Mouse (Mus musculus): ENCODE measurements around the gene Nlrp14.
"Not testable (repeated sequence)": the region's sequence is repeated elsewhere in the genome, so short reads cannot be mapped to it uniquely, and the experiment has no call there.

The Nlrp14 gene

GRCm38 (mm10) chr7:107166690-107167089 lies at the start of gene Nlrp14:
Gene Nlrp14 (plus strand): TSS chr7:107166990.
- no peak for DNase-seq

GRCm38 (mm10) chr7:107130983-107131382 lies 35.8 kb upstream of the Nlrp14 start, which contains the start of gene Olfr715:
Gene Olfr715 (minus strand): TSS chr7:107131083.
- not testable (repeated sequence) for DNase-seq

- not testable (repeated sequence) for DNase-seq
These were observed 28.8 kb upstream of the Nlrp14 start, which contains the start of gene Olfr716 for GRCm38 (mm10) chr7:107138027-107138426. Gene Olfr716 (plus strand): TSS chr7:107138327.

GRCm38 (mm10) chr7:107180406-107180805 lies 13.6 kb downstream of the Nlrp14 start:
- no peak for DNase-seq

GRCm38 (mm10) chr7:107201817-107202216 lies 35.0 kb downstream of the Nlrp14 start:
- DNase-seq: no peak

GRCm38 (mm10) chr7:107207843-107208242 lies 41.1 kb downstream of the Nlrp14 start:
- DNase-seq: no peak

- DNase-seq: no peak
These were observed 42.5 kb downstream of the Nlrp14 start, which contains the start of gene Rbmxl2 for GRCm38 (mm10) chr7:107209204-107209860. Gene Rbmxl2 (plus strand): TSS chr7:107209445.

GRCm38 (mm10) chr7:107210126-107210576 lies 43.4 kb downstream of the Nlrp14 start:
- no peak for DNase-seq

GRCm38 (mm10) chr7:107215723-107216122 lies 48.9 kb downstream of the Nlrp14 start:
- DNase-seq: no peak

GRCm38 (mm10) chr7:107216845-107217244 lies 50.1 kb downstream of the Nlrp14 start:
- no peak for DNase-seq

- no peak for DNase-seq
These were observed 70.1 kb downstream of the Nlrp14 start for GRCm38 (mm10) chr7:107236854-107237253.

- no peak for DNase-seq
These were observed 70.7 kb downstream of the Nlrp14 start for GRCm38 (mm10) chr7:107237498-107237897.

- no peak for DNase-seq
These were observed 74.6 kb downstream of the Nlrp14 start for GRCm38 (mm10) chr7:107241371-107241883.
